Mouse (Mus musculus) hindbrain, postnatal 0 days (tissue): ENCODE measurements around the gene Hemgn. TPM values are rescaled to one million over a fixed set of nuclear protein-coding genes. Genes with fewer than 3 reads are reported as not detected.
A peak's percentile ranks its signal among the peaks of the same experiment; 100 is the strongest.

Experiments used
- ATAC-seq: fragments of 200-750 bp; cut with Nextera tagmentation; 2 replicates; pipeline ENCODE4 v1.8.0; 2017; ENCODE audit warnings: mild to moderate bottlenecking, moderate TSS enrichment, moderate library complexity
- DNase-seq: peaks from one replicate; pipeline ENCODE4 v3.0.0-alpha.2; 2015; ENCODE audit warnings: low spot score
- H3K27ac ChIP-seq: fragments of 300-500 bp; sonication (generic); 2 replicates; pipeline ENCODE4 v1.5.1; 2014; ENCODE audit warnings: mild to moderate bottlenecking
- H3K27me3 ChIP-seq: fragments of 300-500 bp; sonication (generic); 2 replicates; pipeline ENCODE4 v1.6.1; 2014; ENCODE audit warnings: low read length, mixed read lengths; ENCODE audit not compliant: insufficient read depth
- H3K36me3 ChIP-seq: fragments of 300-500 bp; sonication (generic); 2 replicates; pipeline ENCODE4 v1.6.1; 2014; ENCODE audit warnings: low read length, mixed read lengths; ENCODE audit not compliant: insufficient read depth
- H3K4me1 ChIP-seq: fragments of 300-500 bp; sonication (generic); 2 replicates; pipeline ENCODE4 v1.6.1; 2014; ENCODE audit warnings: antibody characterized with exemption, low read length, mixed read lengths; ENCODE audit not compliant: insufficient read depth
- H3K4me2 ChIP-seq: fragments of 300-500 bp; sonication (generic); 2 replicates; pipeline ENCODE4 v1.6.1; 2014; ENCODE audit warnings: low read depth, mild to moderate bottlenecking, low read length, moderate library complexity, mixed read lengths
- H3K4me3 ChIP-seq: fragments of 300-500 bp; sonication (generic); 2 replicates; pipeline ENCODE4 v1.5.1; 2014; ENCODE audit warnings: low read length
- H3K9ac ChIP-seq: fragments of 300-500 bp; sonication (generic); replicated peaks from 2 replicates; pipeline ENCODE4 v1.6.1; 2014; ENCODE audit warnings: mild to moderate bottlenecking, low read length, moderate library complexity, mixed read lengths
- H3K9me3 ChIP-seq: fragments of 300-500 bp; sonication (generic); 2 replicates; pipeline ENCODE4 v1.6.1; 2016; ENCODE audit warnings: low read length, mixed read lengths
- CTCF ChIP-seq: IDR thresholded peaks from 2 replicates; pipeline ENCODE4 v1.5.1; 2016; ENCODE audit warnings: antibody characterized with exemption, control low read depth, low read depth
- WGBS: fragments of 180-500 bp; shearing (Covaris S2); extraction: QIAGEN DNeasy Blood & Tissue Kit; methylation state at CpG from one replicate; pipeline ENCODE4 v1.1.7; 2014; 5-methylcytosine and 5-hydroxymethylcytosine counted together
- polyA plus RNA-seq: library from polyadenylated mRNA; unstranded; fragments of >200 nt; fragmentation: Nextera tagmentation; extraction: Ambion mirVana; gene quantifications from 2 replicates; pipeline ENCODE4 v1.2.1, GENCODE M21; 2015
- total RNA-seq: library from RNA; depleted of rRNA; stranded (reverse); fragments of >200 nt; gene quantifications from 2 replicates; pipeline ENCODE4 v1.2.3, GENCODE M21; 2014

The Hemgn gene
- total and polyA plus RNA-seq, 2 experiments from 2014 or later: not detected

- no peaks in the 10 kb centered on the region for H3K27me3 ChIP-seq
- WGBS: 1% methylated on average over 18 of the region's 19 CpGs
- H3K36me3 ChIP-seq: no peaks in the 10 kb centered on the region
- peak overlapping the region; percentile 93 for H3K9ac ChIP-seq
- H3K4me1 ChIP-seq: peaks cover 14% of the 10 kb centered on the region
- ATAC-seq (peak; percentile 27), DNase-seq (peak; percentile 61)
- H3K4me3 ChIP-seq: peak overlapping the region; percentile 88
- H3K27ac ChIP-seq: peak overlapping the region; percentile 96
- peak overlapping the region; percentile 70 for H3K4me2 ChIP-seq
- no peak for TF ChIP-seq CTCF
- no peaks in the 10 kb centered on the region for H3K9me3 ChIP-seq
Measured at GRCm38 (mm10) chr4:46452481-46452850, 39.2 kb upstream of the Hemgn start.

- WGBS: under 1% methylated on average over 84 of the region's 111 CpGs
- TF ChIP-seq CTCF: no peak
- peak overlapping the region; percentile 96 for H3K27ac ChIP-seq
- no peaks in the 10 kb centered on the region for H3K9me3 ChIP-seq
- no peaks in the 10 kb centered on the region for H3K36me3 ChIP-seq
- H3K27me3 ChIP-seq: no peaks in the 10 kb centered on the region
- H3K4me3 ChIP-seq: peak overlapping the region; percentile 88
- H3K4me2 ChIP-seq: peak overlapping the region; percentile 70
- H3K9ac ChIP-seq: peak overlapping the region; percentile 93
- DNase-seq (peak; percentile 91), ATAC-seq (peak; percentile 75)
- H3K4me1 ChIP-seq: peaks cover 14% of the 10 kb centered on the region
Measured at GRCm38 (mm10) chr4:46451758-46452480, 38.6 kb upstream of the Hemgn start.

GRCm38 (mm10) chr4:46451240-46451757 lies 38.0 kb upstream of the Hemgn start:
- no peaks in the 10 kb centered on the region for H3K9me3 ChIP-seq
- peaks cover 14% of the 10 kb centered on the region for H3K4me1 ChIP-seq
- H3K36me3 ChIP-seq: no peaks in the 10 kb centered on the region
- under 1% methylated on average over 31 of the region's 70 CpGs for WGBS
- DNase-seq (peak; percentile 73), ATAC-seq (peak; percentile 32)
- H3K4me3 ChIP-seq: peak overlapping the region; percentile 88
- peak overlapping the region; percentile 70 for H3K4me2 ChIP-seq
- peak overlapping the region; percentile 96 for H3K27ac ChIP-seq
- no peaks in the 10 kb centered on the region for H3K27me3 ChIP-seq
- no peak for TF ChIP-seq CTCF
- peak overlapping the region; percentile 93 for H3K9ac ChIP-seq

GRCm38 (mm10) chr4:46450519-46451131 lies 37.3 kb upstream of the Hemgn start, which contains the start of gene Anp32b:
Gene Anp32b (plus strand): TSS chr4:46450902.
- WGBS: 2% methylated on average over 61 of the region's 66 CpGs
- Histone ChIP-seq H3K4me3 (peak within 1 kb of the TSS; percentile 88), H3K36me3 (no peaks in the 10 kb centered on the region), H3K9me3 (no peaks in the 10 kb centered on the region), H3K27ac (peak within 1 kb of the TSS; percentile 96), H3K4me2 (peak within 1 kb of the TSS; percentile 70), H3K27me3 (no peaks in the 10 kb centered on the region), H3K4me1 (peaks cover 14% of the 10 kb centered on the region), H3K9ac (peak within 1 kb of the TSS; percentile 93)
- ATAC-seq (peak; percentile 95), DNase-seq (peak; percentile 95)
- TF ChIP-seq CTCF: peak; percentile 57

- Histone ChIP-seq H3K27ac (peak overlapping the region; percentile 96; the same call in 1 of the 2 replicates), H3K9ac (peak overlapping the region; percentile 93), H3K4me3 (peak overlapping the region; percentile 88), H3K27me3 (no peaks in the 10 kb centered on the region), H3K9me3 (no peaks in the 10 kb centered on the region), H3K4me1 (peaks cover 14% of the 10 kb centered on the region), H3K4me2 (peak overlapping the region; percentile 70), H3K36me3 (no peaks in the 10 kb centered on the region)
- TF ChIP-seq CTCF: no peak
- DNase-seq (no peak), ATAC-seq (no peak)
- WGBS: 32% methylated on average over 7 of the region's 7 CpGs
Measured at GRCm38 (mm10) chr4:46450020-46450518, 36.8 kb upstream of the Hemgn start.

- ATAC-seq (no peak), DNase-seq (peak; percentile 30)
- no peaks in the 10 kb centered on the region for H3K36me3 ChIP-seq
- H3K4me2 ChIP-seq: no peak overlapping the region
- TF ChIP-seq CTCF: no peak
- H3K9ac ChIP-seq: no peak overlapping the region
- no peaks in the 10 kb centered on the region for H3K27me3 ChIP-seq
- H3K4me1 ChIP-seq: peaks cover 14% of the 10 kb centered on the region
- 23% methylated on average over 6 of the region's 6 CpGs for WGBS
- H3K27ac ChIP-seq: no peak overlapping the region
- no peak overlapping the region for H3K4me3 ChIP-seq
- no peaks in the 10 kb centered on the region for H3K9me3 ChIP-seq
Measured at GRCm38 (mm10) chr4:46448886-46449285, 35.6 kb upstream of the Hemgn start.
